Mouse (Mus musculus) CH12.LX (cell line): ENCODE measurements at regions not wholly inside any gene's neighbourhood (a gene's known extent, or its start where the extent isn't known, plus 50 kb on each side); places are given as distances from the start of the nearest gene placed in this dataset.

Experiments used
- DNase-seq: peaks from one replicate; pipeline ENCODE4 v3.0.0-alpha.2; 2013; ENCODE audit errors: extremely low read depth
- H3K27ac ChIP-seq: 2 replicates; pipeline ENCODE4 v1.5.1; 2012; ENCODE audit warnings: low read depth, mild to moderate bottlenecking, control low read depth, moderate library complexity; ENCODE audit not compliant: insufficient read depth
- H3K27me3 ChIP-seq: replicated peaks from 2 replicates; pipeline ENCODE3; 2012; ENCODE audit warnings: inconsistent platforms
- H3K36me3 ChIP-seq, 2 experiments: replicated peaks in 1 of 2; 2 replicates each; pipeline versions ENCODE3 to v1.6.1; 2012; ENCODE audit warnings: inconsistent platforms in 1 of 2, low read length in 1 of 2, mild to moderate bottlenecking in 1 of 2, mixed read lengths in 1 of 2, moderate library complexity in 1 of 2; ENCODE audit not compliant: control insufficient read depth in 1 of 2, insufficient read depth in 1 of 2
- H3K4me1 ChIP-seq, 2 experiments: 2 replicates each; pipeline ENCODE4 v1.6.1; 2012; ENCODE audit warnings: inconsistent platforms in 1 of 2, moderate library complexity in 1 of 2; ENCODE audit not compliant: insufficient read depth in 2 of 2, control insufficient read depth in 1 of 2
- H3K4me2 ChIP-seq: 2 replicates; pipeline ENCODE4 v1.6.1; 2012; ENCODE audit warnings: low read depth, mild to moderate bottlenecking, control low read depth; ENCODE audit not compliant: poor library complexity, insufficient read depth, severe bottlenecking
- H3K4me3 ChIP-seq, 3 experiments: fragments of 150-350 bp in 1 of 3; sonication (generic) in 1 of 3; replicated peaks in 1 of 3; 2 replicates each; pipeline versions ENCODE3 to v1.5.1; 2011 to 2012; ENCODE audit warnings: low read depth in 2 of 3, low read length in 2 of 3, mild to moderate bottlenecking in 2 of 3, moderate library complexity in 2 of 3, control low read depth in 1 of 3, improper control_type of control experiment in 1 of 3, inconsistent platforms in 1 of 3, mixed read lengths in 1 of 3; ENCODE audit not compliant: poor library complexity in 1 of 3
- H3K79me2 ChIP-seq: replicated peaks from 2 replicates; pipeline ENCODE4 v1.6.1; 2012; ENCODE audit warnings: mild to moderate bottlenecking, moderate library complexity; ENCODE audit not compliant: control insufficient read depth, poor library complexity, insufficient read depth, severe bottlenecking; ENCODE audit errors: extremely low read depth
- H3K9ac ChIP-seq: 2 replicates; pipeline ENCODE4 v1.6.1; 2012; ENCODE audit warnings: low read depth, mild to moderate bottlenecking, control low read depth, moderate library complexity; ENCODE audit not compliant: insufficient read depth
- H3K9me3 ChIP-seq: replicated peaks from 2 replicates; pipeline ENCODE3; 2012; ENCODE audit warnings: low read length, inconsistent platforms, mixed read lengths
- CHD2 ChIP-seq: IDR thresholded peaks from 2 replicates; pipeline ENCODE4 v1.6.1; 2011; ENCODE audit warnings: low read length, improper control_type of control experiment
- CTCF ChIP-seq, 2 experiments: IDR thresholded peaks in 1 of 2; conservative IDR thresholded peaks in 1 of 2; 2 replicates each; pipeline ENCODE4 v1.5.1; 2011 to 2012; ENCODE audit warnings: low read depth in 2 of 2, low read length in 2 of 2, improper control_type of control experiment in 1 of 2, inconsistent platforms in 1 of 2, mild to moderate bottlenecking in 1 of 2, moderate library complexity in 1 of 2
- EP300 ChIP-seq: IDR thresholded peaks from 2 replicates; pipeline ENCODE4 v1.6.1; 2011; ENCODE audit warnings: low read length, improper control_type of control experiment
- ETS1 ChIP-seq: conservative IDR thresholded peaks from 2 replicates; pipeline ENCODE4 v1.6.1; 2012; ENCODE audit warnings: low read depth, mild to moderate bottlenecking, inconsistent platforms, low read length, improper control_type of control experiment, moderate library complexity
- HCFC1 ChIP-seq: IDR thresholded peaks from 2 replicates; pipeline ENCODE4 v1.6.1; 2012; ENCODE audit warnings: low read depth, mild to moderate bottlenecking, inconsistent platforms, low read length, improper control_type of control experiment
- JUN ChIP-seq: IDR thresholded peaks from 2 replicates; pipeline ENCODE4 v1.6.1; 2011; ENCODE audit warnings: low read depth, mild to moderate bottlenecking, low read length, improper control_type of control experiment, moderate library complexity; ENCODE audit not compliant: insufficient read depth
- JUND ChIP-seq: conservative IDR thresholded peaks from 2 replicates; pipeline ENCODE4 v1.6.1; 2011; ENCODE audit warnings: low read depth, low read length, improper control_type of control experiment
- MAFK ChIP-seq: IDR thresholded peaks from 2 replicates; pipeline ENCODE4 v1.6.1; 2011; ENCODE audit warnings: low read length, improper control_type of control experiment; ENCODE audit not compliant: insufficient replicate concordance
- MAX ChIP-seq: IDR thresholded peaks from 2 replicates; pipeline ENCODE4 v1.6.1; 2011; ENCODE audit warnings: low read length, improper control_type of control experiment
- MEF2A ChIP-seq: IDR thresholded peaks from 2 replicates; pipeline ENCODE4 v1.6.1; 2014; ENCODE audit warnings: low read depth, mild to moderate bottlenecking, inconsistent platforms, low read length, improper control_type of control experiment, borderline replicate concordance
- MXI1 ChIP-seq: IDR thresholded peaks from 2 replicates; pipeline ENCODE4 v1.6.1; 2011; ENCODE audit warnings: mild to moderate bottlenecking, low read depth, low read length, improper control_type of control experiment
- MYC ChIP-seq: IDR thresholded peaks from 2 replicates; pipeline ENCODE4 v1.6.1; 2011; ENCODE audit warnings: low read depth, mild to moderate bottlenecking, improper control_type of control experiment, low read length
- NELFE ChIP-seq: IDR thresholded peaks from 2 replicates; pipeline ENCODE4 v1.6.1; 2011; ENCODE audit warnings: low read depth, low read length, improper control_type of control experiment
- PAX5 ChIP-seq: IDR thresholded peaks from 2 replicates; pipeline ENCODE4 v1.6.1; 2012; ENCODE audit warnings: low read length, inconsistent platforms, mixed read lengths
- RAD21 ChIP-seq: IDR thresholded peaks from 2 replicates; pipeline ENCODE4 v1.6.1; 2011; ENCODE audit warnings: low read depth, mild to moderate bottlenecking, low read length, improper control_type of control experiment, moderate library complexity
- RCOR1 ChIP-seq: conservative IDR thresholded peaks from 2 replicates; pipeline ENCODE4 v1.6.1; 2012; ENCODE audit warnings: low read depth, mild to moderate bottlenecking, inconsistent platforms, low read length, improper control_type of control experiment
- SIN3A ChIP-seq: IDR thresholded peaks from 2 replicates; pipeline ENCODE4 v1.6.1; 2012; ENCODE audit warnings: low read length, improper control_type of control experiment, inconsistent platforms
- TBP ChIP-seq: conservative IDR thresholded peaks from 2 replicates; pipeline ENCODE4 v1.6.1; 2011; ENCODE audit warnings: low read depth, low read length, improper control_type of control experiment
- ZC3H11A ChIP-seq: IDR thresholded peaks from 2 replicates; pipeline ENCODE4 v1.6.1; 2012; ENCODE audit warnings: low read depth, mild to moderate bottlenecking, inconsistent platforms, low read length, improper control_type of control experiment
- ZKSCAN1 ChIP-seq: IDR thresholded peaks from 2 replicates; pipeline ENCODE4 v1.6.1; 2012; ENCODE audit warnings: low read depth, inconsistent platforms, low read length, improper control_type of control experiment, borderline replicate concordance
- dilution Hi-C: fragments of 300-500 bp; cut with MboI; formaldehyde crosslinking; loops from 2 replicates; pipeline ENCODE4 v1.14.3; 2020; ENCODE audit warnings: low sequenced_read_pairs; ENCODE audit not compliant: extremely low pct_unique_long_range_greater_than_20kb, extremely low pct_ligation_motif_present
- in situ Hi-C: fragments of 300-500 bp; cut with MboI; formaldehyde crosslinking; loops from 3 replicates; pipeline ENCODE4 v1.14.3; 2019; ENCODE audit warnings: low sequenced_read_pairs, low pct_ligation_motif_present, low pct_unique_long_range_greater_than_20kb, mixed read lengths

DNA sequence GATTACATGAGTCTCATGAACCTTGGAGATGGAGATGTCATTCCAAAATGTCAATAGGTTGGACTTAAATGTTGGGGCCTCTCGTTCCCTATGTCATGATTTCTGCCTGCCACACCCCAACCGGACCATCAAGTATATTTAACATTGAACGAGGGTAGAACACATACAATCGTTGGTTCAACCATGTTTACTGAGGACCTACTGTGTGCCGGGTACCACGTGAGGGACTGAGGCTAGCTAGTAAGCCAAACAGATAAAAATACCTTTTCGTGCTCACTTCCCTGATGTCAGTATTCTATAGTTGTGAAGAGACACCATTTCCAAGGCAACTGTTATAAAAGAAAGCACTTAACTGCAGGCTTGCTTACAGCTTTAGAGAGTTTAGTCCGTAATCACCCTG lies 70.6 kb upstream of the Tnrc6c start:
- H3K36me3 ChIP-seq, result no peaks in the 10 kb centered on the region
- H3K4me3 ChIP-seq, result no peak overlapping the region
- peaks cover 0 to 9% of the 10 kb centered on the region in 2 experiments; a peak in 2 of 4 replicates for H3K4me1 ChIP-seq
- in situ Hi-C loops, result no loop called here
- no peak overlapping the region for H3K9ac ChIP-seq
- no peaks in the 10 kb centered on the region for H3K79me2 ChIP-seq
- no peak overlapping the region for H3K27ac ChIP-seq
- no peak overlapping the region for H3K4me2 ChIP-seq
- DNase-seq, result no peak
- dilution Hi-C loops, result no loop called here
- TF ChIP-seq RCOR1, result no peak
- TF ChIP-seq ZKSCAN1, result peak; percentile 35
- H3K27me3 ChIP-seq, result no peaks in the 10 kb centered on the region
- peaks cover 14% of the 10 kb centered on the region for H3K9me3 ChIP-seq

DNA sequence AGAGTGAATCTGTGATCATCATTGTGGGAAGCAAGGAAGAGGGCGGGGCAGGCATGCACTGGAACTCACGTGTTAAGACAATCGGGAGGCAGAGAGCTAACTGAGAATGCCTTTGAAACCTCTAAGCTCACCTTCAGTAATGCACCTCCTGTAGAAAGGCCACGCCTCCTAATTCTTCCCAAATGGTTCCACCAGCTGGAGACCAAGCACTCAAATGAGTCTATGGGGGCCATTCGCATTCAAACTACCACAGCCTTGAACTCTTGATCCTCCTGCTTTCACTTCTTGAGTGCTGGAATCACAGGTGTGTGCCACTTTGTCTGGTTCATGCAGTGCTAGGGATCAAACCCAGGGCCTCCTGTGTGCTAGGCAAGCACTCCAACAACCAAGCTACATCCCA lies 68.5 kb upstream of the Tnrc6c start:
- Histone ChIP-seq H3K79me2 (no peaks in the 10 kb centered on the region), H3K4me2 (no peak overlapping the region), H3K27me3 (no peaks in the 10 kb centered on the region), H3K36me3 (no peaks in the 10 kb centered on the region), H3K4me3 (no peak overlapping the region), H3K9ac (no peak overlapping the region), H3K9me3 (peaks cover 14% of the 10 kb centered on the region), H3K4me1 (peaks cover 0 to 9% of the 10 kb centered on the region in 2 experiments; a peak in 2 of 4 replicates), H3K27ac (no peak overlapping the region)
- TF ChIP-seq JUN (no peak), ETS1 (no peak), JUND (no peak), TBP (no peak), HCFC1 (no peak), PAX5 (no peak), SIN3A (no peak), EP300 (no peak), RAD21 (no peak), CHD2 (no peak), NELFE (no peak), MXI1 (no peak), MEF2A (no peak), CTCF (conservative IDR thresholded peaks at IDR 0.05 in 1 of 2, IDR thresholded peaks at IDR 0.05 in 1 of 2; ENCODE audit: low read depth in 2 of 2, low read length in 2 of 2) (no peak), MYC (no peak), ZC3H11A (no peak), MAFK (no peak), MAX (no peak)
- in situ Hi-C loops (no loop called here), dilution Hi-C loops (no loop called here)
- DNase-seq, result no peak
